Mouse (Mus musculus): Measurements from ENCODE around the gene Cmss1.
"Not testable (repeated sequence)": the region's sequence is repeated elsewhere in the genome, so short reads cannot be mapped to it uniquely, and the experiment has no call there.

Gene Cmss1

DNA sequence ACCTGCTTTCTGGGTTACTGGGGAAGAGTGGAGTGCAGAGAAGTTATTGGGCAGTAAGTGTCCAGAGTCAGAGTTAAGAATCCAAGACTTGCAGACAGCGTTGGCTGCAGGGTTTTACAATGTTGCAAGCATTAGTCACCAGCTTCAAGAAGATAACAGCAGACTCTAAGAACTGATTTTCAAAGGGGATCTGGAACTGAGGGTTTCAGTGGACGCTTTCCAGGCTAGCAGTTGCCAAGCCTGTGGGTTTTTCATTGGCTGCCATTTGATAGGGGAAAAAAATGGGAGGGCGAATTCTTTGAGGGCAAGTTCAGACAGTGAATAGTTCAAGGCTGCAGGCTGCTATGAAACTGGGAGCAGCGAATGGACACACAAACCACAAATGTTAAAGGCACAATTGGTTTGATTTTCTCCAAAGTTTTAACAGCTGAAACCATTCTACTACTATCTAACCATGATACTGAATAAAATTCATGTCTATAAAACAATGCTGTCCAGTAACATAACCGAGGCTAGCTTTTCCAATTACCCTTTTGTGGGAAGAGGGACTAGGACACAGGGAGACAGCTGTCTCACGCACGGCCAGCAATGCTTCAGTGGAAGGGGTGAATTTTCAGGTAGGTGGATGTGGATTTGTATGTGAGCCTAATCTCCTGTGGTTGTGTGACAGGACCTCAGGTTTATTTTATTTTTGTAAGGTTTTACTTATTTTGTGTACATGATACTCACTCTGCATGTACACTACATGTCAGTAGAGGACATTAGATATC is 179.0 kb downstream of the Cmss1 start:
- DNase-seq (ENCODE audit: low spot score), result no peak

DNA sequence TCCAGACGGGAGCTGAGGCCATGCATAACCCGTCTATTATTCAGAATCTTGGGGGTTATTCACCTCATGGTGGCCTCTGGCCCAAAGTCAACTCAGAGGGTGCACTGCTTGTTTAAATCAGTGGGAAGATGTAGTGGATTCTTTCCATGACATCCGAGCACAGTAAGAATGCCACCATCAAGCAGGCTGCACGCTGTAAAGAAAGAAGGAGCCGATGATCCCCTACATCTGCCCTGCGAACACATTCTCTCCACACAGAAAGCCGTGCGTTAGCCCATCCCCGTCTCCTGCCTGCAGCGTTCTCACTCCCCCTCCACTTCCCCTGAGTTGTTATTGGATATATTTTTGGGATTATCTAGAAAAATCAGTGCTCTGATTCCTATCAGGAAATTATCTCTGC is 180.0 kb downstream of the Cmss1 start:
- no peak for DNase-seq (ENCODE audit: low spot score)

DNA sequence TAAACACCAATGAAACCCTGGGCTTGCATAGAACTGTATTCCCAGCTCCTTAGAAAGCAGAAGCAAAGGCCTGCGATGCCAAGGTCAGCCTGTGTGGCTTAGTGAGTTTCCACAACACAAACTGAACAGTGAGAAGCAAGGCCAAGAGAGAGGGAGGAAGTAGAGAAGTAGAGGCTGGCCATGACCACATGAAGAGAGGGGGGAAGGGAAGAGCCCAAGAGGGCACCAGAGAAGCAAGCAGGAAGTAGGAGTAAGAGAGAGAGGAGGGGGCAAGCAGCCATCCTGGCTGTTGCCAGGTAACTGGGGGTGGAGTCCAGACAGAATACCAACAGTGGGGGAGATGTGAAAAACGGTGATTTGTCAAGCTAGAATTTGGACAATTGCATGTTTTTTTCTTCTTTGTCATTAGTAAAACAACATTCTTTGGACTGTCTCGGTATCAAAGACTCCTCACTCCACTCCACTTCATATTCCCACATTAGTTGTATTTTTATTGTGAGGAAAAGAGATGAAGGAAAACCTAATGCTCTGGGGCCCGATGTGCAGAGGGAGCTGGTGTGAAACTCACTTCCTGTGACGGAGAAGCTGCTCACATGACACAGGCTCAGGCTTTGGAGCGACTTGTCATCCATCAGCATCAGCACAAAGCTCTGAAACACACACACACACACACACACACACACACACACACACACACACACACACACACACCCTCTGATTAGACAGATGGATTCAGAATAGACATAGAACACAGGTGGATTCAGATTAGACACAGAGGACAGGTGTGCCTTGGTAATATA is 183.5 kb downstream of the Cmss1 start:
- DNase-seq (ENCODE audit: low spot score), result no peak

- no peak for DNase-seq (ENCODE audit: low spot score)
Observed at GRCm38 (mm10) chr16:57421680-57422417, 184.8 kb downstream of the Cmss1 start.

GRCm38 (mm10) chr16:57420773-57421556 is 185.7 kb downstream of the Cmss1 start:
- no peak for DNase-seq (ENCODE audit: low spot score)

DNA sequence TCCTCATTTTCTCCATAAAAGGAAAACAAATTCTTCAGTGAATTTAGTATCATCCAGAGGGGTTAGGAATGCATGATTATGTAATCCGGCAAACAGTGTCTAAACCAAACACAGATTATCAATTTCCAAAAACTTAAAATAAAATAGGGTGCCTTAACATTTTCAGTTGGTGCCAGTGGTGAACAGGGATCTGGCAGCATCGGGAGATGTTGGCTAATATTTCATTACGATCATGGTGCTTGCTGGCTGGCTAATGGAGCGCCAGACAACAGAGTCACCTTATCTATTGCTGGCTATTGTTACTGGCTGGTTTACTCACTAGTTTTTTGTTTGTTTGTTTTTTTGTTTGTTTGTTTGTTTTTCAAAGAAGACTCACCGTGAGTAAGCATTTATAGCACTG is 186.8 kb downstream of the Cmss1 start:
- DNase-seq (ENCODE audit: low spot score), result no peak

DNA sequence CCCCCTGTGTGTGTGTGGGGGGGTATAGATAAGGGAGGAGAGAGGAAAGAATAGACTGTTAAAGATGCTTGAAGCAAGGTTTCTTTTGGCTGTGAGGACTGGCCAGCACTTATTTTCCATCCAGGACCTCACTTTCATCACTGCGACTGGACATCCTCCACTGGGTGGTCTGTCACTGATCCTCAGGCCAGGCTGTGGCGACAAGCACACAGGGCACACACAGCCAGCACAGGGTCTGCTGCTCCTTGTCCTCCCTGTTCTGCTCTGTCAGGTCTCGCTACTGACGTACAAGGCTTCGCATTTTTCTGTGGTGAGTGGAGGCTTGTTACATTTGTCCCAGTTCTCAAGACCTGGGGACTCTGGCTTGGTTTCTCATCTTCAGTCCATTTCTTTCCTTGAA is 187.3 kb downstream of the Cmss1 start:
- DNase-seq (ENCODE audit: low spot score), result no peak

- DNase-seq (ENCODE audit: low spot score), result no peak
Observed at GRCm38 (mm10) chr16:57417955-57418354, 188.7 kb downstream of the Cmss1 start.

DNA sequence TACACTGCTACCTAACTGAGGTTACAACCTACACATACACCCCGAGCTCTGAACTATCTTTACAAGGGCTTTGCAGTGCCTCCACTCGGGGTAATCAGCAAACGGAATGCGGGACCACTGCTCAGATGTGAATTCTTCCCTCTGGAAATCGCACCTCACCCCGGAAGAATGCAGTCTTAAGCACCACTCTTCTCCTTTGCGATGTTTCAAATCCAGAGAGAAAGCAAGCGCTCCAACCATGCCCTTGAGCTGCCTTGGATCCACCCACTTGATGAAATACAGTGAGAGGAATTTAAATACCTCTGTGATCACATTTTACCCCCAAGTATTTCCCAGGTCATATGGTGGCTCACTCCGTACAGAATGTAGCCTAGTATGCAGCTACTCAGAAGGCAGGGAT is 189.6 kb downstream of the Cmss1 start:
- DNase-seq (ENCODE audit: low spot score), result no peak

- no peak for DNase-seq (ENCODE audit: low spot score)
Observed at GRCm38 (mm10) chr16:57416049-57416448, 190.6 kb downstream of the Cmss1 start.

- no peak for DNase-seq (ENCODE audit: low spot score)
Observed at GRCm38 (mm10) chr16:57412766-57413165, 193.9 kb downstream of the Cmss1 start.

- DNase-seq (ENCODE audit: low spot score), result no peak
Observed at GRCm38 (mm10) chr16:57403825-57404224, 202.8 kb downstream of the Cmss1 start.

GRCm38 (mm10) chr16:57402910-57403309 is 203.8 kb downstream of the Cmss1 start:
- DNase-seq (ENCODE audit: low spot score), result no peak

DNA sequence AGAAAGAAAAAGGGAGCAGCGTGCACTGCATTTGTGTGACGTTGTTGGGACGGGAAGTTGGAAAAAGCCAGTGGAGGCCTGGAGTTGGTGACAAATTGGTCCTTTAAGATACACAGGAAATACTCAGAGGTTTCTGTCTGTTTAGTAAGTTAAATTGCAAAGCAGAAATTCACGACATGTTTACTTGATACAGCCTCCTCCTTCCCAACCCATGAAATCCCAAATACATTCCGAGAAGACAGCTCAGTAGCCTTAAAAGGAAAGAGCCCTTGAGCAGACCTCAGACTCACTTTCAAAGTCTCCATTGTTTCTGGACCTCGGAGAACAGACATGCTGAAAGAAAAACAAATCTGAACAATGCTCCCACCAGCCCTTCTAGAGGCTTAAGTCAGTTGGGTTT is 205.0 kb downstream of the Cmss1 start:
- DNase-seq (ENCODE audit: low spot score), result no peak

GRCm38 (mm10) chr16:57399566-57399965 is 207.1 kb downstream of the Cmss1 start:
- DNase-seq (ENCODE audit: low spot score), result no peak

- DNase-seq (ENCODE audit: low spot score), result peak; percentile 52
Observed at GRCm38 (mm10) chr16:57398387-57399214, 208.1 kb downstream of the Cmss1 start.

DNA sequence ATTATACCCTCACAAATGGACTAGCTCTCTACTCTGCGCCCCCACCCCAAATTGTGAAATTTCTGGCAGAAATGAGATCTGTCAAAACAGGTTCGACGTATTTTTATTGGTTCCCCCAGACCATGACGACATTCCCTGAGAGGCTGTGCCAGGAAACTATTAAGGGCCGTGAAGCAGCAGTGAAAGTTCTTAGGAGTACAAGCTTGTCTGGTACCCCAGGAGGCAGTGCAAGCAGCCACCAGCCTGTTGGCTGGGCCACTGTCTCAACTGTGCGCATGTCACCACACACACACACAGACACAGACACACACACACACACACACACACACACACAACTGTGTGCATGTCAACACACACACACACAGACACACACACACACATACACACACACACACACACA is 208.8 kb downstream of the Cmss1 start:
- DNase-seq (ENCODE audit: low spot score), result no peak

GRCm38 (mm10) chr16:57396249-57396648 is 210.4 kb downstream of the Cmss1 start:
- DNase-seq (ENCODE audit: low spot score), result no peak

DNA sequence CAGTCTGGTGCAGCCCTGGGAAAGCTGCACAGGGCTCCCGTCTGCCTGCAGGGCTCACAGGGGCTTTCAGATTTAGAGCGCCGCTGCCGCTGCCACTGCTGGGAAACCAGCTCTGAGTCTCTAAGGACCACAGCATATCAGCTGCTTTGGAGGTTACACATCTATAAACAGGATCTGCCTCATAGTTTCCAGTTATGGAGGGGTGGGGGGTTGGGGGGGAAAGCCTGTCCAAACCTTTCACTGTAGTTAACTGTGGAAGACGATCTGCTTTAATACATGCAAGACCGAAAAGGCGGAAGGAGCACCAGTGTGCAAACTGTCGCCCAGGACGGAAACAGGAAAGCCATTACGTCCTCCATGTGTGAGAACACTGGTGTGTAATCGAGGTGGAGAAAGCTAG is 213.5 kb downstream of the Cmss1 start:
- DNase-seq (ENCODE audit: low spot score), result no peak

GRCm38 (mm10) chr16:57392461-57392860 is 214.2 kb downstream of the Cmss1 start:
- no peak for DNase-seq (ENCODE audit: low spot score)

DNA sequence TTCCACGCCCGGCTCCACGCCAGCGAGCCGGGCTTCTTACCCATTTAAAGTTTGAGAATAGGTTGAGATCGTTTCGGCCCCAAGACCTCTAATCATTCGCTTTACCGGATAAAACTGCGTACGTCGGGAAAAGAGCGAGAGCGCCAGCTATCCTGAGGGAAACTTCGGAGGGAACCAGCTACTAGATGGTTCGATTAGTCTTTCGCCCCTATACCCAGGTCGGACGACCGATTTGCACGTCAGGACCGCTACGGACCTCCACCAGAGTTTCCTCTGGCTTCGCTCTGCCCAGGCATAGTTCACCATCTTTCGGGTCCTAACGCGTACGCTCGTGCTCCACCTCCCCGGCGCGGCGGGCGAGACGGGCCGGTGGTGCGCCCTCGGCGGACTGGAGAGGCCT is 215.5 kb downstream of the Cmss1 start:
- not testable (repeated sequence) for DNase-seq (ENCODE audit: low spot score)
